Mouse (Mus musculus) liver, embryonic 16.5 days (tissue): Measurements from ENCODE around the gene Tmf1. TPM values are rescaled to one million over a fixed set of nuclear protein-coding genes. Genes with fewer than 3 reads are reported as not detected.

Experiments
- ATAC-seq: fragments of 200-750 bp; cut with Nextera tagmentation; 2 replicates; pipeline ENCODE4 v1.8.0; 2017; ENCODE audit warnings: low read depth, mild to moderate bottlenecking, moderate number of reproducible peaks, moderate library complexity
- H3K27ac ChIP-seq: fragments of 300-500 bp; sonication (generic); 2 replicates; pipeline ENCODE4 v1.5.1; 2014; ENCODE audit warnings: mild to moderate bottlenecking, low read length
- H3K27me3 ChIP-seq: fragments of 300-500 bp; sonication (generic); 2 replicates; pipeline ENCODE4 v1.6.1; 2014; ENCODE audit warnings: low read depth, low read length, mixed read lengths; ENCODE audit not compliant: control insufficient read depth, insufficient read depth
- H3K36me3 ChIP-seq: fragments of 300-500 bp; sonication (generic); 2 replicates; pipeline ENCODE4 v1.6.1; 2014; ENCODE audit warnings: mild to moderate bottlenecking; ENCODE audit not compliant: control insufficient read depth, insufficient read depth
- H3K4me1 ChIP-seq: fragments of 300-500 bp; sonication (generic); 2 replicates; pipeline ENCODE4 v1.6.1; 2014; ENCODE audit warnings: low read depth, low read length, mixed read lengths; ENCODE audit not compliant: control insufficient read depth
- H3K4me2 ChIP-seq: fragments of 300-500 bp; sonication (generic); 2 replicates; pipeline ENCODE4 v1.6.1; 2014; ENCODE audit warnings: low read depth, low read length, mixed read lengths
- H3K4me3 ChIP-seq: fragments of 300-500 bp; sonication (generic); 2 replicates; pipeline ENCODE4 v1.5.1; 2014; ENCODE audit warnings: low read depth, mild to moderate bottlenecking, low read length
- H3K9ac ChIP-seq: fragments of 300-500 bp; sonication (generic); 2 replicates; pipeline ENCODE4 v1.6.1; 2014; ENCODE audit warnings: low read depth, low read length
- H3K9me3 ChIP-seq: fragments of 300-500 bp; sonication (generic); replicated peaks from 2 replicates; pipeline ENCODE4 v1.6.1; 2016; ENCODE audit warnings: low read length; ENCODE audit not compliant: control insufficient read depth
- WGBS: fragments of 180-500 bp; shearing (Covaris S2); extraction: QIAGEN DNeasy Blood & Tissue Kit; methylation state at CpG from one replicate; pipeline ENCODE4 v1.1.7; 2014; ENCODE audit not compliant: insufficient replicate concordance; 5-methylcytosine and 5-hydroxymethylcytosine counted together
- polyA plus RNA-seq: library from polyadenylated mRNA; unstranded; fragments of >200 nt; fragmentation: Nextera tagmentation; extraction: Ambion mirVana; gene quantifications from 2 replicates; pipeline ENCODE4 v1.2.1, GENCODE M21; 2015

Tmf1 gene
- polyA plus RNA-seq, 1 experiment from 2014 or later, result 10.5 TPM

DNA sequence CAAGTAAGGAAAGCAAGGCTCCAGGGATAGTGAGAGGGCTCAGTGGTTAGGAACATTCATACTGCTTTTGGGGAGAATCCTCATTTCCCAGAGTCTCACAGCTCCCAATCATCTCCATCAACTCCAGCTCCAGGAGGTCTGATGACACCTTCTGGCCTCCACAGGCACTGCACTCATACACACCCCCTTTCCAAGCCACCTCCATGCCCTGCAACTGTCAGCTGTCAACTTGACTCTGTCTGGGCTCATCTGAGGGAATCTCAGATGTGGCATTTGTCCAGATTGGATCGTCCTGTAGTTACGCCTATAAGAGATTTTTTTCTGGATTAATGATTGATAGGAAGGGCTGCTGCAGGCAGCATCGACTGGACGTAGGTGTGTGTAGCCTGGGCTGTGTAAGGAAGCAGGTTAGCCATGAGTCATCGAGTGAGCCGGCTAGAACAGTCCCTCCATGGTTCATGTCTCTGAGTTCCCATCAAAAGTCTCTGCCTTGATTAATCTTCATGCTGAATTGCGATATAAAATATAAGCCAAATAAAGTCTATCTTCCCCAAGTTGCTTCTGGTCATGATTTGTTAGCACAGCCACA lies 74.6 kb downstream of the Tmf1 start:
- Histone ChIP-seq H3K36me3 (no peaks in the 10 kb centered on the region), H3K9me3 (no peaks in the 10 kb centered on the region), H3K4me1 (no peaks in the 10 kb centered on the region), H3K4me2 (no peak overlapping the region), H3K27ac (no peak overlapping the region), H3K27me3 (peaks cover 6% of the 10 kb centered on the region; the same call in 1 of the 2 replicates), H3K4me3 (no peak overlapping the region), H3K9ac (no peak overlapping the region)
- WGBS, result 50% methylated on average over 7 of the region's 7 CpGs
- ATAC-seq, result no peak

Other genes starting within 250 kb of the Tmf1 start
- not detected in 2 replicates for gene Fam19a4, start 118.7 kb downstream of the Tmf1 start, polyA plus RNA-seq
- gene Eogt, start 29.9 kb downstream of the Tmf1 start, polyA plus RNA-seq, result 1.8 and 2.1 TPM in 2 replicates
- gene Uba3, start 26.5 kb upstream of the Tmf1 start, polyA plus RNA-seq, result 19.6 and 24.5 TPM in 2 replicates
- 34.6 and 35.7 TPM in 2 replicates for gene Arl6ip5, start 31.6 kb upstream of the Tmf1 start, polyA plus RNA-seq
- gene Lmod3, start 73.6 kb upstream of the Tmf1 start, polyA plus RNA-seq, result 0.20 and 0.81 TPM in 2 replicates